Mouse (Mus musculus): ENCODE data around the gene Frat2.

The Frat2 gene

DNA sequence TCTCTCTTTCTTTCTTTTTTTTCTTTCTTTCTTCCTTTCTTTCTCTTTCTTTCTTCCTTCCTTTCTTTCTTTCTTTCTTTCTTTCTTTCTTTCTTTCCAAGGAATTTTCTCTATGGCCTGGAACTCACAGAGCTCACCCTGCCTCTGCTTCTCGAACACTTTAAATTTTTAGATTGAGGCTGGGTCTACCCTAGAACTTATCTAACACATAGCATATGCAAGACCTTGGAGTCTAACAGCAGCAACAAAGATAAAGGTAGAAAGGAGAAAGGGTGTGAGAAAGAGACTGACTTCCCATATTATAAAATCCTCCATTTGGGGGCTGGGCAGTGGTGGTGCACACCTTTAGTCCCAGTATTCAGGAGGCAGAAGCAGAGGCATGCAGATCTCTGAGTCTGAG is 25.3 kb downstream of the Frat2 start:
- DNase-seq (ENCODE audit: low read depth, low spot score) = no peak

- DNase-seq (ENCODE audit: low read depth, low spot score) = no peak
Measured at GRCm38 (mm10) chr19:41821436-41821835, 26.5 kb downstream of the Frat2 start.

GRCm38 (mm10) chr19:41818749-41819148 is 29.2 kb downstream of the Frat2 start:
- DNase-seq (ENCODE audit: low read depth, low spot score) = no peak

GRCm38 (mm10) chr19:41817325-41817724 is 30.6 kb downstream of the Frat2 start:
- DNase-seq (ENCODE audit: low read depth, low spot score) = no peak

- no peak for DNase-seq (ENCODE audit: low read depth, low spot score)
Measured at GRCm38 (mm10) chr19:41816915-41817314, 31.0 kb downstream of the Frat2 start.

DNA sequence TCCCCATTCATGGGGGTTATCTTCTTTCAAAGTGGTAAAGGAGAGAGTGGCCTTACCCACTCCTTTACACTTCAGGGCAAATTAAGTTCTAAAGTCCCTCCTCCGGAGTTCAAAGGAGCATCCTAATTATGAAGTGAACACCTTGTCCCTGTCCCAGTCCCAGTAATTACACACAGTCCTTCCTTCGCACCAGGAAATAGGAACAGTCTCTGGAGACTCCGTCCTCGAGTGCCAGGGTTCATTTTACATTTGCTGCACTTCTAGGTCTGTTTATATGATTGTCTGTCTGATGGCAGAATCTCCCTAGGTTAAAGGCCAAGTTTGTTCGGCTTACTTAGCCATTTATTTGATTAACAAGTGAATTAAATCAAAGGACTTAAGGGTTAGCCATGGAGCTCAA is 31.5 kb downstream of the Frat2 start:
- DNase-seq (ENCODE audit: low read depth, low spot score) = no peak

- DNase-seq (ENCODE audit: low read depth, low spot score) = no peak
Measured at GRCm38 (mm10) chr19:41813374-41813773, 34.6 kb downstream of the Frat2 start.

- DNase-seq (ENCODE audit: low read depth, low spot score) = no peak
Measured at GRCm38 (mm10) chr19:41812525-41812924, 35.4 kb downstream of the Frat2 start.

- DNase-seq (ENCODE audit: low read depth, low spot score) = no peak
Measured at GRCm38 (mm10) chr19:41810074-41810473, 37.9 kb downstream of the Frat2 start.

DNA sequence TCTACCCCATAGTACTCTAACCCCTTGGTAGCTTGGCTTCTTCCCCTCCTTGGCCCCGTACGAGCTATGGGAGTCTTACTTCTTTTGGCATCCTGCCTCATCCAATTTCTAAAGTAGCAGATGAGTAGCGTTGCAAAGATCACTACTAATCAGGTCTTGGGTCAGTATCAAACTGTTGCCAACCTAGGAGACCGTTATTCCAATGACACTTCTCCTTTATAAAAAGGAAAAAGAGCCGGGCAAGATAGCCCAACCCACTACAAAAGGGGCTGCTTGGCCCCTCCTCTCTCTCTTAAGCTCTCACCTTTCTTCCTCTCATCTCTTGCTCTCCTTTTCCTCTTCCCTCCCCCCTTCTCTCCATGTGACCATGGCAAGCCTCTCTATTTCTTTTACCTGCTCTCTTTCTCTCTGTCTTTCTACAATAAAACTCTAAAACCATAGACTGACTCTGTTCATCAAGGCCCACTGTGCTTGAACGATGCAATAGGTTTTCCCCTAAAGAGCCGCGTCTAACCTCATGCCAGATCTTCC is 39.8 kb downstream of the Frat2 start:
- DNase-seq (ENCODE audit: low read depth, low spot score) = no peak

DNA sequence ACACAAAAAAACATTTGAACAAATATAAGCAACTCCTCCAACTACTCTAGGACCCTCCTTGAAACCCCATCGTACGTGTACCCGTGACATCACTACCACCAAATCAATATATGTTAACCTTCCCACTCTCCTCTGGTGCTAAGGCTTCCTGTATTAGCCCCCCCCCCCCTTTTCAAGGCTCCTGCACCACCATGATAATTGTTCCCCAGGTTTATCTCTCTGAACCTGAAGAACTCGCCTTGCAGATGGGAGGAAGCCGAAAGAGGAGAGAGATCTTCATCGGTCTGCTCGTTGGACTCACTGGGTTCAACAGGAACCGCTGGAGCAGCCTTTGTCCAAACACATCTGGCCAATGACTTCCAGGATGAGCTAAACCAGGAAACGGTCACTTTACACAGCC is 40.4 kb downstream of the Frat2 start:
- no peak for DNase-seq (ENCODE audit: low read depth, low spot score)

DNA sequence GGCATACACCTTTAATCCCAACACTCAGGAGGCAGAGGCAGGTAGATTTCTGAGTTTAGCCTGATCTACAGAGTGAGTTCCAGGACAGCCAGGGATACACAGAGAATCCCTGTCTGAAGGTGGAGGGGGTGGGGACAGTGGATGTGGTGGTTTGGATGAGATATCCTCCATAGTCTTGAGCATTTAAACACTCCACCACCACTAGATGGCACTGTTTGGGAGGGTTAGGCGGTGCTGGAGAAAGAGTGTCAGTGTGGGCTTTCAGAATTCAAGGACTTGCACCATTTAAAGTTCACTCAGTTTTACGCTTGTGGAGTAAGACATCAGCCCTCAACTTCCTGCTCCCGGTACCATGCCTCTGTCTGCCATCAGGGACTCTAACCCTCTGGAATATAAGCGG is 42.1 kb downstream of the Frat2 start:
- no peak for DNase-seq (ENCODE audit: low read depth, low spot score)

DNA sequence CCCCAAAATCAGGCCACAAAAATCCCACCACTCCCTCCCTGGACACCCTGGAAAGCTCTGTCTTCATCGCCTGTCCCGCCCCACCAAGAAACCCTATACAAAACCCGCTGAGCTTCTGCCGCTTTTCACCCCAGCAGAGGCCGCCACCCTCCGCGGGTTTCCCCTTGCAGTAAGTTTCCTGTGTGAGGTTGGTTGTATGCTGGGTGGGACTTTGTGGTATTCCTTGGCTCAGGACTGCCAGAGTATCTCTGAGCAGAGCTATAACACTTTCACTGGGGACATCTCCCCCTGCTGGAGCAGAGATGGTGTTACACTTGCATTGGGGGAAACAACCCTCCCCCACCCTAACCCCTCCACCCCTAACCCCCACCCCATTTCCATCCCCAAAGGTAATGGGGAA is 44.6 kb downstream of the Frat2 start:
- peak; percentile 76 for DNase-seq (ENCODE audit: low read depth, low spot score)

DNA sequence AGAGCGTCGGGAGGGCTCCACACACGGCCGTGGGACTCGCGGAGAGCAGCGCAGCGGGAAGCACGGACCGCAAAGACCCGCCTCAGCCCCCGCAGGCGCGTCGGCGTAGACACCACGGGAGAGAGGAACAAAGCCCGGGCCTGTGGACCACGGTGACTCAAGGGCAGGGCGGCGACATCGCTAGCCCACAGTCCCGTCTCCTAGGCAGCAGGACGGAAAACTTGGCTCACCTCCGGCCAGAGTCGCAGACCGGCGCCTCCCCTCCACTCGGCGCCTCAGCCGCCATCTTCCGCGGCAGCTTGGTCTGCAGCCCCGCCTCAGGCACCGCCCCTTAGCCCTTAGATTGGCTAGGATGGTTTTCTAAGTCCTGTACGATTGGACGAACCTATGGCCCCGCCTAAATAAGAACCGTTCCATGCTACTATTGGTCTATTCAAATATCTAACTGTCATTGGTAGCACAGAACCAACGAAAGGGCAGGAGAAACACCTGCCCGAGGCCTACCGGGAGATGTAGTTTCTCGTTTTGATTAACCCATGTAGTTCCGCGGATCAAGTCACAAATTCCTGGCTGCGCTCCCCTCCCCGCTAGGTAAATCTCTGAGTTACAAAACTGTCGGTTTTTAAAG is 46.1 kb downstream of the Frat2 start, which contains the start of gene Arhgap19:
Gene Arhgap19 (minus strand): TSS at position 306 of the 628 bp plus-strand sequence.
- peak; percentile 96 for DNase-seq (ENCODE audit: low read depth, low spot score)

- DNase-seq (ENCODE audit: low read depth, low spot score) = no peak
Measured at GRCm38 (mm10) chr19:41800986-41801741, 46.8 kb downstream of the Frat2 start.

DNA sequence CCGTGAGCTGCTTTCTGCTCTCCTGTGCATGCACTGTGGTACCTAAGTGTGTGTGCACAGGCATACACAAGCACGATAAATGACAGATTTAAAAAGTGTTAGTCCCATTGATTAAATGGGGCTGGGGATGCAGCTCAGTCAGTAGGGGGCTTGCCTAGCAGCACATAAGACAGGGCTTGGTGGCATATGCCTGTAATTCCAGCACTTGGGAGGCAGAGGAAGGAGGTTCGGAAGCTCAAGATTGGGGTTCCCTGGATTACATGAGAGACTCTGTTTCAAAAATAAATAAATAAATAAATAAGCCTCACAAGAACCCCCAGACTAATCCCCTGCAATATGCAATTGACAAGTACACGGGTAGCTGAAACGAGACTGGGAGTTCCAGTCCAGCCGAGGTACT is 47.5 kb downstream of the Frat2 start:
- no peak for DNase-seq (ENCODE audit: low read depth, low spot score)

DNA sequence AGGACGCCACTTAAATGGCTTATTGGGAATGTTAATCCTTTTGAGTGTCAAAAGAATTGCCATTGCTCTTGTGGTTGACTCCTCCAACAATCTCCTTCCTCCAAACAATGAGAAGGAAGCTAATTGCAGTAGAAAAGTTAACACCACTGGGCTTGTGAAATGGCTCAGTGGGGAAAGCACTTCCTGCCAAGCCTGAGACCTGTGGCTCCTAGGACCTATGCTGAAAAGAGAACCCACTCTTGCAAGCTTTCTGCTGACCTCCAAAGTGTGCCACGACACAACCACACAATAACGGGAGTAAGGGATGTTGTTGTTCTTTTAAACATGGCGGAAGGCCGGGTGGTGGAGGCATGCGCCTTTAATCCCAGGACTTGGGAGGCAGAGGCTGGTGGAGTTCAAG is 50.4 kb downstream of the Frat2 start:
- DNase-seq (ENCODE audit: low read depth, low spot score) = no peak

GRCm38 (mm10) chr19:41796789-41797327 is 51.1 kb downstream of the Frat2 start:
- DNase-seq (ENCODE audit: low read depth, low spot score) = no peak

DNA sequence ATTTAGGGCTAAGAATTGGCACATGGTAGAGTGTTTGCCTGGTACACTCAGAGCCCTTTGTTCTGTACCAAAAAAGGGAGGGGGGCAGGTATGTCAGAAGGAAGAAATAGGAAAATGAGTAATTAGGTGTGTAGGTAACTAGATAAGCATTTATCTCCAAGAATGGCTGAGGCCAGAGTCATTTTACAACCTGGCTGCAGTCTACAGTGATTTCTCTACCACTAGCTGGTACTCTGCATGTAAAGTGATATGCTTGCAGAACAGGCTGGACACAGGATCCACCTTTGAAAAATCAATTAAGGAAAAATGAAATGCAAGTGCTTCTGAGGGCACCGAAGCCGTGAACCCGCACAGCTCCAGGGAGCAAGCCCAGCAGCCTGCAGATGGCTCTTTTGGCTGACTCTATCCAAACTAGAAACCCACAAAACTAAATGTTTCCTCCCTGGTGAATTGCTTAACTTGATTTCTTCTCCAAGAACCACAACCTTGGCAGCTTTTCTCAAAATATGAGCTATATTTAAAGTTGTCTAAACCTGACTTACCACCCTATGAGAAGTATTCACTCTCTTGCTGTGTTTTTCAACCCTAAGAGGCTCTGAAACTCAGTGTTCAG is 51.7 kb downstream of the Frat2 start:
- DNase-seq (ENCODE audit: low read depth, low spot score) = no peak

Measured in CD4-positive helper T cell, adult 2 months (primary cell).